Mouse (Mus musculus): ENCODE results near the gene S100a1. TPM values are rescaled to one million over a fixed set of nuclear protein-coding genes. Genes with fewer than 3 reads are reported as not detected.

The S100a1 gene
- total RNA-seq, 2 experiments from 2014 or later = 91.9 to 92.5 TPM

- no peak for DNase-seq (ENCODE audit: low spot score in 2 of 2)
Measured at GRCm38 (mm10) chr3:90467618-90468300, 46.4 kb downstream of the S100a1 start.

DNA sequence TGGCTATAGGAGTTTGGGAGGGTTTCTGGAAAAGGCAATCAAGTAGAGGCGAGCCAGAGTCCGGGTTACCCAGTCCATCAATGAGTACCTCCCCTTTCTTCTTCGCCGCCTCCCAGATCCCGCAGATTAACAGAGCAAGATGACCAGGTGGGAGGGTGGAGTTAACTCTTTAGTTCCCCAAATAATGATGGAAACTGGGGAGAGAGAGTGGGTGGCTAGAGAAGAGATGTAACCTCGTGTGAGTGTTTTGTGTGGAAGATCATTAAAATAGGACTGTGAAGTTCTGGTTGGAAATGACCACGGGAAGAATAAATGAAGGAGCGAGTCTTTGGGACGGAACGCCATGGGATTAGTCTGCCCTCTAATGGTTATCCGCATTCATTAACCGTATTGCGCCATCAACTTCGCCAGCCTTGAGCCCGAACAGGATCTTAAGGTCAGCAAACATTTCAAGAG, 47.9 kb downstream of the S100a1 start:
- peak; percentile 44 to 79 for DNase-seq (ENCODE audit: low spot score in 2 of 2)

DNA sequence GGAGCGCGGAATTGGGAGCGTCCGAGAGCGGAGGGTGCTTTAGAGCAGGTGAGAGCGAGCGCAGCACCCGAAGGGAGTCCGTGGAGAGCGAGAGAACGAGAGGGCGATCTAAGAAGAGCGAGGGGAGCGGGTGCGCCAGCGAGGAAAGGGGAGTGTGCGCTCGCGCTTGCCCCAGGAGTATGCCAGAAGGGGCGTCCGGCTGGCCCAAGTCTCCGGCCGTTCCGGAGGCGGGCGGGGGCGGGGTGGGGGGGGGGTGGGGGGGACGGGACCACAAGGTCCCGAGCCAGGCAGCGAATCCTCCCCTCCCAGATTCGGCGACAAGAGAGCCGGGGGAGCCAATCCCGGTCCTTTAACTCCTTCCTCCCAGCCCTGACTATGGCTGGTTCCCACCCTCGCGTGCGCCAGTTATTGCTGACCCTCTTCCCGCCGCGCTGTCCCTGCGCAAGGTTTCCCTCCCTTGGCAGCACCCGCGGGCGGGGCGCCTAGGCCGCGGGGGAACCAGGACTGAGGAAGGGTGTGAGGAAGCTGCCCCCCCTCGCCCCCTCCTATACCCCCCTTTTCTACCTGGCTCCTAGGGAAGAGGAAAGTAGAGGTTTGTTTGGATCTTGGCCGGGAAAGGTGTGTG, 48.4 kb downstream of the S100a1 start, which contains the start of gene Npr1:
Gene Npr1, minus strand, starts transcription at position 181 of the 625 bp plus-strand sequence.
- no peak for DNase-seq (ENCODE audit: low spot score in 2 of 2)

DNA sequence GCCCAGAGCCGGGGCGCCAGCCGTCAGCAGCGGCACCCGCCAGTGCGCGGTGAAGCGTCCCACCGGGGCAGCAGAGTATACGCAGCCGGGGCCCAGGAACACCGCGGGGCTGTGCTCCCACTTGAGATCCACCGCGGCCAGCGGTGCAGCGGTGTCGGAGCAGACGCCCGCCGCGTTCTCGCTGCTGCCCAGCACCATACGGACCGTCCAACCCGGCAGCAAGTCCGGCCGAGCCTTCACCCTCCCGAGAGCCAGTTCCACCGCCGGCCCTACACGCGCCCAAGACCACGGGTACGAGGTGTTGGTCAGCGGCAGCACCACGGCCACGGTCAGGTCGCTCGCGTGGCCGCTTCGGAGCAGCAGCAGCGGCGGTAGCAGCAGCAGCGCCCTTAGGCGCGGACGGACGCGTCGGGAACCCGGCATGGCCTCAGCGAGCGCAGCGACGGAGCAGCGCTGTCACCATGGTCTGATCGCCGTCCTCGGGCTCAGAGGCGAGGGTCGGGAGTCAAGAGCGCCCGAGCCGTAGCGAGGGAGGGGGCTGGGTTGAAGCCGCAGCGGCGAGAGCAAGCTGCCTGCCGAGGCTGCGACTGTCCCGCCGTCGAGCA, 49.0 kb downstream of the S100a1 start:
- no peak for DNase-seq (ENCODE audit: low spot score in 2 of 2)

GRCm38 (mm10) chr3:90464552-90465080, 49.6 kb downstream of the S100a1 start:
- DNase-seq (ENCODE audit: low spot score in 2 of 2) = no peak

DNA sequence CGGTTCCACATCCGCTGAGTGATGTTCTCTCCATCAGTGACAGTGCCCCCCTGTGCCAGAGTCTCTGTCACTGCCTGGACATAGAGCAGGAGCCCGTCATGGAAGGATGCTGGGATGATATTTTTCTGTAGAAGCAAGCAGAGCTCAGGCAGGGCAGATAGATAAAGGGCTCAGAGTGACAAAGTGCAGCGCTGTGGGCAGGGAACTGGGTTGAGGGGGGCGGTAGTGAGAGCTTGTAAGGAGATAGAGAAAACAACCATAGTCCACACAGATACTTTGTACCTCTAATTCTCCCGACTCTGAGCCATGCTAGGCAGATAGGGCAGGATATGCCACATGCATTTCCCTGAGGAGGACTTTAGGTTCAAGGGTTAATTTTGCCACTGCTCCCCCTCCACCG, 51.6 kb downstream of the S100a1 start:
- DNase-seq (ENCODE audit: low spot score in 2 of 2) = no peak

DNA sequence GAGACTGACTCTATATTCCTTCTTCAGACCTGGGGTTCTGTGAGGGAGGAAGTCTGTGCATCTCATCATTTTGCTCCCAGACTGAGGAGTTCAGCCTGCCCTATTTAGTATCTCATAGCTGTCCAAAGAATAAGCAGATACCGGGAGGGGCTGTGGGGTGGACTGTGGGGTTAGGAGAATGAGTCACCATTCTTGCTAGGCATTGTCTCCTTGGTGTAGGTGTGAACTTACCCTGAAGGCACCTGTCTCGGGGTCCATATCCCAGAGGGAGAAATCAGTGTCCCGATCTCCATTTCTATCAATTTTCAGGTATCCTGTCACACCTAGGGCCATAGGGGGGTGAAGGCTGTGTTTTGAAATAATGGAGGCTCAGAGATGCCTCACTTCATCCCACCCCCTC, 52.3 kb downstream of the S100a1 start:
- no peak for DNase-seq (ENCODE audit: low spot score in 2 of 2)

Other genes starting within 250 kb of the S100a1 start
- gene Dennd4b, start 249.2 kb downstream of the S100a1 start, total RNA-seq (2021) = 10 to 100 TPM; 22.4 to 24.4 TPM
- gene Gatad2b, start 221.2 kb downstream of the S100a1 start, total RNA-seq (2021) = 10 to 100 TPM; 92.7 to 96.5 TPM
- 10 to 100 TPM; 15.2 to 19.1 TPM for gene Slc27a3, start 124.5 kb downstream of the S100a1 start, total RNA-seq (2021)
- 10 to 100 TPM; 60.5 to 67.0 TPM for gene Ints3, start 80.8 kb downstream of the S100a1 start, total RNA-seq (2021)
- 1 to 10 TPM; 4.2 to 6.5 TPM for gene Npr1, start 48.5 kb downstream of the S100a1 start, total RNA-seq (2021)
- gene Ilf2, start 38.3 kb downstream of the S100a1 start, total RNA-seq (2021) = 10 to 100 TPM; 86.0 to 87.9 TPM
- gene Snapin, start 23.4 kb downstream of the S100a1 start, total RNA-seq (2021) = 10 to 100 TPM; 47.0 to 51.7 TPM
- gene Chtop, start 4.9 kb downstream of the S100a1 start, total RNA-seq (2021) = 100 to 1,000 TPM; 164 to 166 TPM
- gene S100a13, start within 50 bp of the S100a1 start, total RNA-seq (2021) = 10 to 100 TPM; 27.1 to 29.7 TPM
- under 1 TPM; 0.60 to 0.74 TPM for gene S100a14, start 12.5 kb upstream of the S100a1 start, total RNA-seq (2021)
- gene S100a16, start 22.9 kb upstream of the S100a1 start, total RNA-seq (2021) = 100 to 1,000 TPM in 1 of 2 experiments, 10 to 100 TPM in 1; 97.9 to 107 TPM
- gene S100a3, start 46.2 kb upstream of the S100a1 start, total RNA-seq (2021) = 1 to 10 TPM; 2.3 to 3.0 TPM
- gene S100a2, start 75.9 kb upstream of the S100a1 start, total RNA-seq (2021) = not detected
- gene Gm42674, start 87.5 kb upstream of the S100a1 start, total RNA-seq (2021) = not detected
- gene S100a4, start 89.4 kb upstream of the S100a1 start, total RNA-seq (2021) = 1 to 10 TPM; 7.3 to 9.1 TPM
- not detected for gene S100a5, start 94.1 kb upstream of the S100a1 start, total RNA-seq (2021)
- gene S100a6, start 98.5 kb upstream of the S100a1 start, total RNA-seq (2021) = 10 to 100 TPM; 26.3 to 30.1 TPM
- under 1 TPM in 1 of 2 experiments, not detected in 1; 0.35 TPM for gene S100a7a, start 139.6 kb upstream of the S100a1 start, total RNA-seq (2021)
- gene S100a8, start 154.6 kb upstream of the S100a1 start, total RNA-seq (2021) = not detected
- under 1 TPM in 1 of 2 experiments, not detected in 1; 0.83 TPM for gene S100a9, start 181.3 kb upstream of the S100a1 start, total RNA-seq (2021)
- gene Pglyrp4, start 212.5 kb upstream of the S100a1 start, total RNA-seq (2021) = not detected

All from layer of hippocampus, postnatal 14 days (tissue).